Mouse (Mus musculus) kidney, adult 2 months (tissue): ENCODE measurements at regions not wholly inside any gene's neighbourhood (a gene's known extent, or its start where the extent isn't known, plus 50 kb on each side); places are given as distances from the start of the nearest gene placed in this dataset.

Source experiments
- CTCF ChIP-seq: fragments of 200-500 bp; conservative IDR thresholded peaks from 2 replicates; pipeline ENCODE4 v1.5.1; 2011; ENCODE audit warnings: low read depth, mild to moderate bottlenecking, control low read depth, low read length, moderate library complexity, mixed read lengths; ENCODE audit not compliant: insufficient read depth, insufficient read length
- POLR2A ChIP-seq: fragments of 200-500 bp; IDR thresholded peaks from one replicate; pipeline ENCODE4 v1.6.1; 2011; ENCODE audit warnings: low read depth, low read length, control low read depth

GRCm38 (mm10) chr3:35242871-35243529 is 510.9 kb upstream of the Atp11b start:
- no peak for TF ChIP-seq POLR2A
- TF ChIP-seq CTCF: no peak
